Mouse (Mus musculus) effector memory CD4-positive, alpha-beta T cell, adult 7 months (primary cell): ENCODE data around the gene Itsn1. TPM values are rescaled to one million over a fixed set of nuclear protein-coding genes. Genes with fewer than 3 reads are reported as not detected.

Experiments
- polyA plus RNA-seq: library from polyadenylated mRNA; unstranded; fragments of 100-300 nt; shearing (Covaris generic); gene quantifications from one replicate; pipeline ENCODE4 v1.2.1, GENCODE M21; 2017

Itsn1 gene
- 4.1 TPM for polyA plus RNA-seq

GRCm38 (mm10) chr16:91729066-91729482 is at the start of gene Itsn1:
Gene Itsn1 (plus strand): TSS chr16:91729281.

GRCm38 (mm10) chr16:91688619-91689334 is 40.3 kb upstream of the Itsn1 start, which contains the start of gene Donson:
Gene Donson (minus strand): TSS chr16:91688770.

GRCm38 (mm10) chr16:91728123-91729065 is 687 bp upstream of the Itsn1 start, which contains the start of gene Cryzl1:
Gene Cryzl1 (minus strand): TSS chr16:91728975.

Other genes starting within 250 kb of the Itsn1 start
- gene Ifnar1, start 244.0 kb upstream of the Itsn1 start, polyA plus RNA-seq = 222 TPM
- 10.1 TPM for gene Ifngr2, start 182.2 kb upstream of the Itsn1 start, polyA plus RNA-seq
- gene Tmem50b, start 131.5 kb upstream of the Itsn1 start, polyA plus RNA-seq = 34.0 TPM
- 0.84 TPM for gene Dnajc28, start 110.3 kb upstream of the Itsn1 start, polyA plus RNA-seq
- gene Gart, start 82.3 kb upstream of the Itsn1 start, polyA plus RNA-seq = 61.3 TPM
- gene Son, start 81.8 kb upstream of the Itsn1 start, polyA plus RNA-seq = 114 TPM
- 148 TPM for gene Donson, start 40.5 kb upstream of the Itsn1 start, polyA plus RNA-seq
- gene Cryzl1, start 306 bp upstream of the Itsn1 start, polyA plus RNA-seq = 31.9 TPM